Mouse (Mus musculus) monocyte, adult 5-6 weeks (primary cell): ENCODE measurements around the gene Dlx3. TPM values are rescaled to one million over a fixed set of nuclear protein-coding genes. Genes with fewer than 3 reads are reported as not detected.

Source experiments
- ATAC-seq: fragments of 153-309, 156-312 bp; replicated peaks from 2 replicates; pipeline ENCODE4 v1.8.0; 2017; ENCODE audit warnings: mild to moderate bottlenecking; ENCODE audit not compliant: low TSS enrichment, insufficient number of reproducible peaks, severe bottlenecking, poor library complexity, low FRiP score
- total RNA-seq: library from RNA; stranded (forward); fragments of 200-1000, 200-491, 200-594 nt; gene quantifications from 3 replicates; pipeline ENCODE4 v1.2.3, GENCODE M21; 2017

The Dlx3 gene
- total RNA-seq, 1 experiment from 2014 or later, result not detected

DNA sequence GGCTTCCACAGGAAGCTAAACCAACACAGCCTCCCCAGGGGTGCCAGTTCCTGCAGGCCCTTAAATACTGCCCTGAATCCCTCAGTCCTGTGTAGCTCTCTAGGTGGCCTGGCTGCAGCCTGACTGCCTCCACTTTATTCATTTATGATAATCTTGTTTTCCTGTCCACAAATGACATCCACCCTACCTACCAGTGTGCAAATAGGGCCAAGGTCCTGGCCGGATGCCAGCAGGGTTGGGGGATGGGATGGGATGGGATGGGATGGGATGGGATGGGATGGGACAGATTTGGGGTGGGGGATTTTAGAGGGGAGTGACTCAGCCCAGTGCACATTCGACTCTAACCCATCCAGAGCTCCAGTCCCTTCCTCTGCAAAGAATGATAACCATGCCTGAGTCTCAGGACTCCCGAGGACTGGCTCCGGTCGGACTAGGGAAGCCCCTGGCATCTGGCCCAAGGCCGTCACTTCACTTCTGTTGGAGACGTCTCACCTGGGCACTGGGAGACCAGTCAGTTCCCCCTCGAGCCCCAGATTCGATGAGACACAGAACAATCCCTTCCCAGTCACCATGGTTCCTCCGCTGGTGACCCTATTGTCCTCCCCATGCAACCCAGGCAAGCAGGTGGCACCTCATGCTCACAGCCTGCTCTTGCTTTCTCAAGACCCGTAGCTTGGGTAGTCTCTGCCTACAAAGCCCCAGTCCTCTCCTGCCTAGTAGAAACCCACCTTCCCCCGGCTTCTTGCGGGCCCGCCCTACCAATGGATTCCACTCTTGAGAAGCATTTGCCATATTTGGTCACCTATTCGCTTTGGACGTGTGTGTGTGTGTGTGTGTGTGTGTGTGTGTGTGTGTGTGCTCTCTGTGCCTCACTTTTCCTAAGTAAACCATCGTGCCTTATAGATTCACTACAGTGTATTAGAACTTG is 32.4 kb upstream of the Dlx3 start:
- no peak for ATAC-seq

- no peak for ATAC-seq
These were observed 31.6 kb upstream of the Dlx3 start for GRCm38 (mm10) chr11:95088286-95088685.

- no peak for ATAC-seq
These were observed 30.8 kb upstream of the Dlx3 start for GRCm38 (mm10) chr11:95088857-95089779.

GRCm38 (mm10) chr11:95093077-95093476 is 26.8 kb upstream of the Dlx3 start:
- ATAC-seq, result no peak

- no peak for ATAC-seq
These were observed 24.3 kb upstream of the Dlx3 start for GRCm38 (mm10) chr11:95095596-95095995.

DNA sequence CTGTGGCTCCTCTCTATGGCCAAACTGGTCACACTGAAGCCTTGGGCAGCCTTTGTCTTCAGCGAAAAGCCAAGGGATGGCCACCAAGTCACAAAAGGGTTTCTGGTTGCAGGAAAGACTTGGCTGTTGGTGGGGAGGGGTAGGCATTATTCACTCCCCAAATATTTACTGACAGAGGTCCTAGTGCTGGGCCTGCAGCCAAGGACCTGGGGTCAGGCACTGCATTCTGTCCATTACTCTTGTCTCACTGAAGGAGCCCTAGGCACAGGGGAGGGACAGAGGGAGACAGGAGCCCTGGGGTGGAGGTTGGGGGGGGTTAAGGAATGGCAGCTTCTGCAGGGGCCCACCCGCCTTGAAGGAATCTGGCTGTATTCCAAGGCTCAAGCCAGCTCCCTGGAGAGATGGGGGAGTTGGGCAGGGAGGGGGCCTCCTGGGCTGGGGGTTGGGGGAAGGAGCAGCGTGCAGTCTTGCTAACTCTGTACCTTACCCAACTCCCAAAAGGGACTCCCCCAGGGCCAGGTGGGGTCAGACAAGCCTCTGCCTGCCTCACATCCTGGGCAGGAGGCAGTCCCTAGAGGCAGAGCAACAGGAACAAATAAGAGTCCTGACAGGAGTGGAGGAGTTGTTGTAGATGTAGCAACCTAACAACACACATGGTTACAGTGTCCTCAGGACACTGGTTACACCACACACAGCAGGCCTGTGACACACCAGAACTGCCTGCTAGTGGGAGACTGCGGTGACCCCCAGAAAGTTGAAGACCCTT is 23.1 kb upstream of the Dlx3 start:
- ATAC-seq, result no peak

DNA sequence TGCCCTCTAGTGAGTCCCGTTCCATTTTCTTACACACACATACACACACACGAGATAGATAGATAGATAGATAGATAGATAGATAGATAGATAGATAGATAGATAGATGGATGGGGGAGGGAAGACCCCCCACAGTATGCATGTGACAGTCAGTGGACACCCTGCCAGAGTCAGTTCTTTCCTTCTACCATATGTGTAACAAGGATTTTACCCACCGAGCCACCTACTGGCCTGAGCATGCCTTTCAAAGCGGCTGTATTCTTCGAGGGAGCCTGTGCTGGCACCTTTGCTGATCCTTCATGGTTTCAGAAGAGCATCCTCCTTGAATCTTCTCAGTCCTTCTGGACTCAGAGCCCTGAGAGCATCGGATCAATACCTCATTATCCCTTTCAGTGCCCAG is 22.0 kb upstream of the Dlx3 start:
- ATAC-seq, result no peak

GRCm38 (mm10) chr11:95098346-95099095 is 21.4 kb upstream of the Dlx3 start:
- ATAC-seq, result no peak

DNA sequence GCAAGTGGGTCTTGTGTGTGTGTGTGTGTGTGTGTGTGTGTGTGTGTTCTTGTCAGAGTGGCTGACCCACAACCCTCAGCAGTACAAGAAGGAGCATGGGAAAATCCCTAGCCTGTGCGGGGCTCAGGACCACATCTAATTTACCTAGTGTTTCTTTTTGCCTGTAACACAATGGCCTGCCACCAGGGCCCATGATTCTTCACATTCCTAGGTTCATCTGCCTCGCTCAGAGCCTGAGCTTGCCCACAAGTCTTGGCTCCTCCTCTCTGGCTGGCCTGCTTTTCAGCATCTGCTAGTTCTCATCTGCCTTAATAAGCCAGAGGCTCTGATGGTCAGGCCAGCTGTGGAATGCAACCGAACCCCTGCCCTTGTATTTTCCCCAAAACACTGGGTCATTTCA is 19.5 kb upstream of the Dlx3 start:
- no peak for ATAC-seq

DNA sequence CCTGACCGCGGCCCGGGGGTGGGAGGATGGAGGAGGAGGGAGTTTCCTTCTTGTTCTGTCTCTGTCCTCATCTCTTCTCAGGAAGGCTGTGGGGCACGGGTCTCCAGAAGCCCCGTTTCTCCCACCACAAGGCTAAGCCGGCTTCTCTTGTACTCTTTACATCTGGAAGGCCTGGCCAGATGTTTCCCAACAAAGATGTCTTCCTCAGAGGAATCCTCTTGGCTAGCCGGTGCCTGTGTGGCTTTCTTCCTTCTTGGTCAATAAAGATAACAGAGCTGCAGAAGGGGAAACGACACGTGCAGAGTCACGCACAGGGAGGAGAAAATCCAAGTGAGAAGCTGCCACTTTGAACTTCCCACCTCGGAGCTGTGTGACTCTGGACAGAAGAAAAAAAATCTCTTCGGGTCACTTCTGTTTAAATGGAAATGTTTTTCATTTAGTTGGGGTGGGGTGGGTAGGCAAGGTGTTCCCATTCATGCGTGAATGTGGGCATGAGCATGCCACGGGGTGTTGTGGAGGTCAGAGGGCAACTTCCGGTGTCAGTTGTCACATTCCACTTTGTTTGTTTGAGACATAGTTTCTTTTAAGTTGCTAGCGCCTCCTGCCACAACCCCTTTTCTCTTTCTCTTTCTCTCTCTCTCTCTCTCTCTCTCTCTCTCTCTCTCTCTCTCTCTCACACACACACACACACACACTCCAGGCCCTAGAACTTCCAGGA is 18.7 kb upstream of the Dlx3 start:
- ATAC-seq, result no peak

DNA sequence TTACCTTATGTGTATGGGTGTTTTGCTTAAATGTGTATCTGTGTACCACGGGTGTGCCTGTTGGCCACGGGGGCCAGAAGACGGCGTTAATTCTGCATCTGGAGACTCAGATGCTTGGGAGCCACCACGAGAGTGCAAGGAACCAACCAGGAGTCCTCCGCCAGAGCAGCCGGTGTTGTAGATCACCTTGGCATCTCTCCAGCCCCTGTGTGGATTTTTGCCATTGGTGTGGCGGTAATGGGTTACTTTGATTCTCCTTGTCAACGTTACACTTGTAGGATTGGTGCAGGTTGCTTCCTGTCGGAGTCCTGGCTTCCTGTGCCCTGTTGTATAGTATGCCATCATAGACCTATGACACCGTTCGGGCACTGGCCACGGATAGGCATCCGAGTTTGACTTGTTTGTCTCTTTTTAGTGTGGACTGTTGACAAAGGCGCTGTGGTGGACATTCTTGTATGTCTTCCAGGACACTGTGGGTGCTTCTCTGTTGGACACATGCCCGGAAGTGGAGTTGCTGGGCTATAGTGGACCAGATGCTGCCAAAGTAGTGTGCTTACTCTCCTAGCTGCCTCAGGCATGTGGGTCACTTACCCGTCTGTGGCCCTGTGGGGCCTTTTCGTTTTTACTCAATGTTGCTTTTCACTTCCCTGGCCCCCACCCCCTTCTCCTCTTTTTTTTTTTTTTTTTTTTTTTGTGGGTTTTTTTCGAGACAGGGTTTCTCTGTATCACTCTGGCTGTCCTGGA is 17.6 kb upstream of the Dlx3 start:
- ATAC-seq, result no peak

DNA sequence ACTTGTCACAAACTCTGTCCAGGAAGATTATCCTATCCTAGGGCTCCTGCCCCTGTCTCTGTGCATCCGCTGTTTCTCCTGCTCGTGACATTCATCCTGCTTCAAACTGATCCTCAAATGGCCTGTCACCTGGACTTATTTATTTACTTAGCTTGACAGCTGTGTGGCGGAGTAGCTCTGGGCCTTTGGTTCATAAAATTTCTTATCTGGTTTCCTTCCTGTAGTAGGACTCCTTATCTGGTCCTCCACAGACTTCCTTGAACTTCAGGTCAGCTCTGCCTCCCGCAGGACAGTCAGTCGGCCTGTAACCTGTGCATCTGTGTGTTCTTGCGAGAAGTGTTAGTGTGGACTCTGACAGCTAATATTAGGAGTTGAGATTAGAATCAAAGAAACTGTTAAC is 15.7 kb upstream of the Dlx3 start:
- no peak for ATAC-seq

GRCm38 (mm10) chr11:95105274-95105874 is 14.5 kb upstream of the Dlx3 start:
- ATAC-seq, result no peak

DNA sequence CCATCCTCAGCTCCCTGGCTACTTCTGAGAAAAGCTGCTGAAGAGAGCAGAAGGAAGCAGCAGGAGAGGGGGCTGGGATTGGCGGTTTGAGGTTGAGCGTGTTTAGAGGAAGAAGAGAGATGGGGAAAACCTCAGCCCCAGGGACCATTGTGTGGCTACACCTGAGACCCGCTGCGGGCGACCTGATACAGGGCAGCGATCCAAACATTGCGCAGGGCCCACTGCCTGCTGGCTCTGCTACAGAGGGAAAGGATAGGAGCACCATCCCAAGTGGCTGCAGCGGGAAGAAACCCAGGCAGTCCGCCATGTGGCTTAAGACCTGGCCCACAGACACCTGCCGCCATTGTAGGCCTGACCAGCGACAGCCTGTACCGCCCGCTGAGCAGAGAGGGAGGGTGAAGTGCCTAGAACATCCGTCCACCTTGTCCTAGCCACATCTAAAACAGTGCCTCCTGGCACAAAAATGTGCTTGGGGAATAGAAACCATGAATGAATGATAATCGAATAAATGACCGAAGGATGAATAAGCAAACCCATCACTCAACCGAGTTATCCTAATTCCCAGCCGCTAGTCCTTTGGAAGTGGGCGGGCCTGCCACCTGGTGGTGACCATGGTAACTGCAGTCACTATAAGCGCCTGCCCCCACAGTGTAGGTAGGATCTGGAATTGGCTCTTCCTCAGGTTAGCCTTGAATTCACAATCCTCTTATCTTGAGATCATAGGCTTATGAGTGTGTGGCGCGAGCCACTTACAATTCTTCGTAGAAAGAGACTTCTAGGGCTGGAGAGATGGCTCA is 13.3 kb upstream of the Dlx3 start:
- peak; percentile 72; the same call in 1 of the 2 replicates for ATAC-seq

GRCm38 (mm10) chr11:95109000-95109399 is 10.9 kb upstream of the Dlx3 start:
- no peak for ATAC-seq

DNA sequence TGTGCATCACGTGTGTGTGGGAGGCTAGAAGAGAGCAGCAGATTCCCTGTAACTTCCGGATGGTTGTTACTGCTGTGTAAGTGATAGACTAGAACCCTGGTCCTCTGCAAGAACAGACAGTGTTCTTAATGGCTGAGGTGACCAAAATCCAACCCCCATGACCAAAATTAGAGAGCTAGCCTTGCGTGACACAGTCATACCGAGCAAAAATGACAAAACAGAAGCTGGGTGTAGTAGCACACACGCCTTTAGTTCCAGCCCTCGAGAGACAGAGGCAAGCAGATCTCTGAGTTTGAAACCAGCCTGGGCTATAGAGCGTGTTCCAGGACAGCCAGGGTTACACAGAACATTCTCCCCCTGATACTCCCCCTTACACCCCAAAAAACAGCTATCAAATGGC is 9.8 kb upstream of the Dlx3 start:
- ATAC-seq, result no peak
